Mouse (Mus musculus) brain, adult 10 weeks (tissue): ENCODE measurements around the gene Grb7. TPM values are rescaled to one million over a fixed set of nuclear protein-coding genes. Genes with fewer than 3 reads are reported as not detected.

Source experiments
- polyA plus RNA-seq: library from polyadenylated mRNA; stranded (reverse); fragments of 350-450 nt; fragmentation: Illumina TruSeq; extraction: RNeasy Lipid Tissue Mini Kit (QIAGEN cat#74804); gene quantifications from one replicate; pipeline ENCODE4 v1.2.3, GENCODE M21; 2015; ENCODE audit warnings: low read depth, low replicate concordance

Gene Grb7
- 2.9 TPM for polyA plus RNA-seq

GRCm38 (mm10) chr11:98446213-98446561 lies at the start of gene Grb7:
Gene Grb7 (plus strand): TSS chr11:98446394.

GRCm38 (mm10) chr11:98400161-98400726 lies 46.0 kb upstream of the Grb7 start, which contains the start of gene Pgap3:
Gene Pgap3 (minus strand): TSS chr11:98400490.

GRCm38 (mm10) chr11:98412273-98412796 lies 33.9 kb upstream of the Grb7 start, which contains the start of gene Erbb2:
Gene Erbb2 (plus strand): TSS chr11:98412470.

GRCm38 (mm10) chr11:98438331-98439158 lies 7.6 kb upstream of the Grb7 start, which contains the start of gene Mien1:
Gene Mien1 (minus strand): TSS chr11:98438991.

Other genes starting within 250 kb of the Grb7 start
- gene Cdk12, start 243.3 kb upstream of the Grb7 start, polyA plus RNA-seq: 13.0 TPM
- gene Neurod2, start 116.7 kb upstream of the Grb7 start, polyA plus RNA-seq: 29.6 TPM
- 466 TPM for gene Ppp1r1b, start 98.0 kb upstream of the Grb7 start, polyA plus RNA-seq
- 44.9 TPM for gene Stard3, start 88.0 kb upstream of the Grb7 start, polyA plus RNA-seq
- gene Tcap, start 62.6 kb upstream of the Grb7 start, polyA plus RNA-seq: 8.1 TPM
- gene Pnmt, start 59.9 kb upstream of the Grb7 start, polyA plus RNA-seq: not detected
- gene Pgap3, start 45.9 kb upstream of the Grb7 start, polyA plus RNA-seq: 9.8 TPM
- gene Erbb2, start 33.9 kb upstream of the Grb7 start, polyA plus RNA-seq: 1.3 TPM
- gene Mien1, start 7.4 kb upstream of the Grb7 start, polyA plus RNA-seq: 230 TPM
- not detected for gene Ikzf3, start 99.6 kb downstream of the Grb7 start, polyA plus RNA-seq
- not detected for gene Zpbp2, start 104.7 kb downstream of the Grb7 start, polyA plus RNA-seq
- 59.0 TPM for gene Ormdl3, start 141.0 kb downstream of the Grb7 start, polyA plus RNA-seq
- not detected for gene Lrrc3c, start 151.9 kb downstream of the Grb7 start, polyA plus RNA-seq
- not detected for gene Gm12355, start 179.3 kb downstream of the Grb7 start, polyA plus RNA-seq
- gene Gsdma3, start 180.0 kb downstream of the Grb7 start, polyA plus RNA-seq: not detected
- gene Gsdma2, start 200.4 kb downstream of the Grb7 start, polyA plus RNA-seq: not detected
- gene Gsdma, start 218.0 kb downstream of the Grb7 start, polyA plus RNA-seq: not detected
- gene Psmd3, start 236.2 kb downstream of the Grb7 start, polyA plus RNA-seq: 113 TPM